Mouse (Mus musculus): ENCODE measurements around the gene Rsrc1. TPM values are rescaled to one million over a fixed set of nuclear protein-coding genes. Genes with fewer than 3 reads are reported as not detected.

Gene Rsrc1
- 0.95 and 1.3 TPM in 2 replicates for polyA plus RNA-seq (2012; rRNA removed)

DNA sequence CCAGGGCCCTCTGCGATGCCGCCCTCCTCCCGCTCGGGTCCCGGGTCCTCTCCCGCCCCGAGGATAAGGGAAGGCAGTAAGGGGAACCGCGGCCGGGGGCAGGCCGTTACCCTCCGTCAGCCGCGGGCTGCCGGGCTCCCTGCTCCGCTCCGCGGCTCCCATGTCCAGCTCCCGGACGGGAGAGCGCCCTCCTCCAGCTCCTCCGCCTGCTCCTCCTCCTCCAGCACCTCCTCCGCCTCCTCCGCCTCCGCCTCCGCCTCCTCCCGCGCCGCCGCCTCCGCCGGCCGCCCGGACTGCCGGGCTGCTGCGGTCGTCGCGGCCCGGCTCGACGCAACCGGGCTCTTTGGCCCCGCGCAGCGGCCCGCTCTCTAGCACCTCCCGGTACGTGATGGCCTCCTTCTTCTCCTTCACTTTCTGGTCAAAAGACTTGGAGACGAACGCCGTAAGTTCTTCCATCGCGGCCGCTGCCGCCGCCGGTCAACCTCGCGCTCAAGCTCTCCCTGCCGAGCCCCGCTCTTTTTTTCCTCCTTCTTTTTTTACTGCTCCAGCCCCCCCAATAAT, at the start of gene Rsrc1:
TSS of gene Rsrc1 (plus strand) at position 290 of the 561 bp plus-strand sequence.
- Histone ChIP-seq H3K27ac (ENCODE audit: insufficient read depth, low read depth, low read length) (no peak within 1 kb of the TSS), H3K36me3 (ENCODE audit: control insufficient read depth, insufficient read depth, low read length) (no peaks in the 10 kb centered on the region), H3K4me3 (ENCODE audit: low read depth, low read length) (peak within 1 kb of the TSS; percentile 73), H3K27me3 (ENCODE audit: control insufficient read depth, insufficient read depth, low read length) (peaks cover 61% of the 10 kb centered on the region), H3K4me1 (ENCODE audit: control insufficient read depth, insufficient read depth, insufficient read length, low read length) (peaks cover 14% of the 10 kb centered on the region)
- 1% methylated on average over 56 of the region's 62 CpGs for WGBS
- TF ChIP-seq CTCF (IDR thresholded peaks at IDR 0.05; ENCODE audit: extremely low read depth, insufficient read length, insufficient replicate concordance, low read depth, low read length) (no peak), POLR2A (IDR thresholded peaks at IDR 0.05; ENCODE audit: low read depth, low read length) (no peak)

DNA sequence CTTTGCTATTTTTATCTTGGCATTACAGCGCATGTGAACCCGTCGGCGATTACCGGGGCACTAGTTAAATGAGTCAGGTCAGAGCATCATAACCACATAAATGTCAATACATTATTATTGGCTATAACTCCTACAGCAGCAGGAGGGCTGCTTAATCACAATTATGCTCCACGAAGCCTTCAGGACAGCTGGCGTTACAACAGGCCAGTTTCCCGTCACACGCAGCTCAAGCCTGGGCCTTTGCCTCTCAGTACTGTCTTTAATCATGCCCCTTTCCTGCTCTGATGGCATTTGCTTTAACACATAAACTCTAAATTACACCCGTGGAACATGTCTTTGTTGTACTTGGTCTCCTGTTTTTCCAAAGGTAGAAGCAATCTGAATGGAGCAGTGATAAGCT, 41.5 kb upstream of the Rsrc1 start:
- Histone ChIP-seq H3K27ac (ENCODE audit: insufficient read depth, low read depth, low read length) (no peak overlapping the region), H3K27me3 (ENCODE audit: control insufficient read depth, insufficient read depth, low read length) (no peaks in the 10 kb centered on the region), H3K36me3 (ENCODE audit: control insufficient read depth, insufficient read depth, low read length) (no peaks in the 10 kb centered on the region), H3K4me3 (ENCODE audit: low read depth, low read length) (no peak overlapping the region), H3K4me1 (ENCODE audit: control insufficient read depth, insufficient read depth, insufficient read length, low read length) (no peaks in the 10 kb centered on the region)
- no peak for TF ChIP-seq CTCF (IDR thresholded peaks at IDR 0.05; ENCODE audit: extremely low read depth, insufficient read length, insufficient replicate concordance, low read depth, low read length)
- no peak for TF ChIP-seq POLR2A (IDR thresholded peaks at IDR 0.05; ENCODE audit: low read depth, low read length)
- WGBS = 80% methylated on average over 10 of the region's 10 CpGs

DNA sequence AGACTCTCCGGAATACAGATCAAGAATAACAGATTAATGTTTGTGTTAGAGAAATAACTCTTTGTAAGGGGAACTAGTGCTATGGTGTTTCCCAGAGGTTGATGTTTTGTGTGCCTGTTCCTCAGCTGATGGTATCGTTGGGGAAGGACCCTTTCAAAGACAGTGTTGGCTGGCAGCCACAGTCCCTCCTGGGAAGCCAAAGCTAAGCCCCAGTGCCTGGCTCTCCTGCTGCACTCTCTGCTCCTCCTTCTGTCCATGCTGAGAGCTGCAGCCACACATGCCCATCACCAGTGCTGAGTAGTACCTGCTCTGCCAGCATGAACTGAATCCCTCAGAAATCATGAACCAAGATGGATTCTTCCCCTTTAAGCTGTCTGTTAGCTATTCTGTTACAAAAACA, 26.1 kb upstream of the Rsrc1 start:
- no peaks in the 10 kb centered on the region for H3K36me3 ChIP-seq (ENCODE audit: control insufficient read depth, insufficient read depth, low read length)
- H3K27ac ChIP-seq (ENCODE audit: insufficient read depth, low read depth, low read length) = no peak overlapping the region
- 57% methylated on average over 2 of the region's 2 CpGs for WGBS
- H3K27me3 ChIP-seq (ENCODE audit: control insufficient read depth, insufficient read depth, low read length) = no peaks in the 10 kb centered on the region
- no peak overlapping the region for H3K4me3 ChIP-seq (ENCODE audit: low read depth, low read length)
- TF ChIP-seq POLR2A (IDR thresholded peaks at IDR 0.05; ENCODE audit: low read depth, low read length) (no peak), CTCF (IDR thresholded peaks at IDR 0.05; ENCODE audit: extremely low read depth, insufficient read length, insufficient replicate concordance, low read depth, low read length) (no peak)
- no peaks in the 10 kb centered on the region for H3K4me1 ChIP-seq (ENCODE audit: control insufficient read depth, insufficient read depth, insufficient read length, low read length)

DNA sequence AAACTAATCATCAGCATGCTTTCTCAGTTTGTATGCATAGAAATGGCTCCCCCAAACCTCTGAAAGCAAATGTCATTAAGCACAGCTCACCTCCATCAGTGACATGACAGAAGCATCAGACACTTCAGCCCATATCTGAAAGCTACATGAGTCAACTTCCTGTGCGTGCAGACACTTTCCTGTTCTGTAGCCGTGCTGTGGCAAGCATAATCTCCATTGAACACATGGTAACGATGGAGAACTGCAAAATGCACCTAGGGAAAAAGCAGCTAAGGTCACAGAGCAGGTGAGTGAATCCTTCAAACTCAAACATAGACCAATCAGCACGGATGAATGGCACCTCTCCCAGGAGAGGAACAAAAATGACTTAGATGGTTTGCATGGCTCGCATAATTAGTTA, 21.2 kb upstream of the Rsrc1 start:
- H3K27me3 ChIP-seq (ENCODE audit: control insufficient read depth, insufficient read depth, low read length) = no peaks in the 10 kb centered on the region
- H3K27ac ChIP-seq (ENCODE audit: insufficient read depth, low read depth, low read length) = no peak overlapping the region
- 54% methylated on average over 5 of the region's 5 CpGs for WGBS
- no peak overlapping the region for H3K4me3 ChIP-seq (ENCODE audit: low read depth, low read length)
- TF ChIP-seq CTCF (IDR thresholded peaks at IDR 0.05; ENCODE audit: extremely low read depth, insufficient read length, insufficient replicate concordance, low read depth, low read length) (no peak), POLR2A (IDR thresholded peaks at IDR 0.05; ENCODE audit: low read depth, low read length) (no peak)
- no peaks in the 10 kb centered on the region for H3K36me3 ChIP-seq (ENCODE audit: control insufficient read depth, insufficient read depth, low read length)
- no peaks in the 10 kb centered on the region for H3K4me1 ChIP-seq (ENCODE audit: control insufficient read depth, insufficient read depth, insufficient read length, low read length)

DNA sequence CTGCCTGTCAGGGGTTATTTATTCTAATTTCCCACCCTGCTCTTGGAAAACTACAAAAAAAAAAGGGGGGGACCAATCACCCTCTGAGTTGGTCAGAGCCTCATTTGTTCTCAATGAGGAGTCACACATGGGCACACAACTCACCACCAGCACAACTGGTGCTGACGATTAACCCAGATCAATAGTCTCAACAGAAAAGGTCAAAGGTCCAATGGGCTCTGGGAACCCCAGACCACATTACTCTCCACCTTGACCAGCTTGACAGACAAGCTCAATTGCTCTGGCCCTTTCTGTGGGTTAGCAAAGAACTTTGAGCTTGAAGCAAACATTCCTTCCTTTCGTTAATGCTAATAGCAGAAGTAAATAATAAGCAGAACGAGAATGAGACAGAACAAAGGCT, 16.3 kb upstream of the Rsrc1 start:
- Histone ChIP-seq H3K27ac (ENCODE audit: insufficient read depth, low read depth, low read length) (no peak overlapping the region), H3K27me3 (ENCODE audit: control insufficient read depth, insufficient read depth, low read length) (peaks cover 3% of the 10 kb centered on the region; the same call in 1 of the 2 replicates), H3K36me3 (ENCODE audit: control insufficient read depth, insufficient read depth, low read length) (no peaks in the 10 kb centered on the region), H3K4me3 (ENCODE audit: low read depth, low read length) (no peak overlapping the region), H3K4me1 (ENCODE audit: control insufficient read depth, insufficient read depth, insufficient read length, low read length) (no peaks in the 10 kb centered on the region)
- 17% methylated on average over 3 of the region's 3 CpGs for WGBS
- TF ChIP-seq POLR2A (IDR thresholded peaks at IDR 0.05; ENCODE audit: low read depth, low read length) (no peak), CTCF (IDR thresholded peaks at IDR 0.05; ENCODE audit: extremely low read depth, insufficient read length, insufficient replicate concordance, low read depth, low read length) (no peak)

DNA sequence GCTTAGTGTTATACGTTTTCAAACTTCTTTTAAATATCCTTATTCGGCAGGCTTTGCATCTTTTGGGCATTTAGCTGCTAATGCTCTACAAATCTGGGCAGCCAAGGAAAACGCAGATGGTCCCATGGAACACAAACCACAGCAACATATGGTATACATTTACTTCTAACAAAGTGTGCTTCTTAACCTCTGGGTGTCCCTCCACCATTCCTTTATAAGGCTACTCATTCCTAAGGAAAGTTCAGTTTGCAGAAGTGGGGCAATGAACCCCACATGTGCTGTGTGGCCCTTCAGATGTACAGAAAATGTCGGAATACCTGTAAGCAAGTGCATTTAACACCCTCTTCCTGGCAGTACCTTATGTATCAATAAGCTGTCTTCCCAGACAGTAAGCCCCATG, 13.7 kb upstream of the Rsrc1 start:
- TF ChIP-seq POLR2A (IDR thresholded peaks at IDR 0.05; ENCODE audit: low read depth, low read length) (no peak), CTCF (IDR thresholded peaks at IDR 0.05; ENCODE audit: extremely low read depth, insufficient read length, insufficient replicate concordance, low read depth, low read length) (no peak)
- 73% methylated on average over 4 of the region's 4 CpGs for WGBS
- Histone ChIP-seq H3K4me1 (ENCODE audit: control insufficient read depth, insufficient read depth, insufficient read length, low read length) (no peaks in the 10 kb centered on the region), H3K4me3 (ENCODE audit: low read depth, low read length) (no peak overlapping the region), H3K27ac (ENCODE audit: insufficient read depth, low read depth, low read length) (no peak overlapping the region), H3K36me3 (ENCODE audit: control insufficient read depth, insufficient read depth, low read length) (no peaks in the 10 kb centered on the region), H3K27me3 (ENCODE audit: control insufficient read depth, insufficient read depth, low read length) (peaks cover 26% of the 10 kb centered on the region)

DNA sequence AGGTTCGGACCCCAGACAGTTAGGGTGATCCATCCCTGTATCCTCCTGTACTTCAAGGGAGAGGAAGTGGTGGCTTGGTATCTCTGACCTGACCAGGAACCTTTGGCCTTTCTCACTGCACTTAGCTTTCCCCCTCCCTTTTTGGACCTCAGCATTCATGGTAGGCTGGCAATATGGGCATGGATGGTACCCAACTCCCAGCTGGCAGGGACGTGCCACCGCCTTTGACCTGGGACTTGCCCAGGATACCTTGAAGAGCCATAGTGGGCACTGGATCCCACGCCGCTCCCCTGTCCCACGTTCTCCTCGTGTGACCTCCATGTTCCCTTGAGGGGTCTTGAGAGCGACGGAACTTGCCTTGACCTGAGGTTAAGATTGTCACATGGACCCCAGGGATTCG, 10.9 kb upstream of the Rsrc1 start:
- Histone ChIP-seq H3K27me3 (ENCODE audit: control insufficient read depth, insufficient read depth, low read length) (peaks cover 46% of the 10 kb centered on the region), H3K4me3 (ENCODE audit: low read depth, low read length) (no peak overlapping the region), H3K27ac (ENCODE audit: insufficient read depth, low read depth, low read length) (no peak overlapping the region), H3K4me1 (ENCODE audit: control insufficient read depth, insufficient read depth, insufficient read length, low read length) (peaks cover 4% of the 10 kb centered on the region), H3K36me3 (ENCODE audit: control insufficient read depth, insufficient read depth, low read length) (no peaks in the 10 kb centered on the region)
- WGBS = 11% methylated on average over 10 of the region's 10 CpGs
- TF ChIP-seq CTCF (IDR thresholded peaks at IDR 0.05; ENCODE audit: extremely low read depth, insufficient read length, insufficient replicate concordance, low read depth, low read length) (no peak), POLR2A (IDR thresholded peaks at IDR 0.05; ENCODE audit: low read depth, low read length) (no peak)

All from small intestine, adult 2 months (tissue).